Mouse (Mus musculus) heart, embryonic 13.5 days (tissue): ENCODE results near the gene Abhd14a. TPM values are rescaled to one million over a fixed set of nuclear protein-coding genes. Genes with fewer than 3 reads are reported as not detected.

Source experiments
- ATAC-seq: fragments of 200-750 bp; cut with Nextera tagmentation; 2 replicates; pipeline ENCODE4 v1.8.0; 2017; ENCODE audit warnings: moderate TSS enrichment; ENCODE audit not compliant: insufficient number of reproducible peaks, low FRiP score, low TSS enrichment; ENCODE audit errors: extremely low read depth
- H3K27ac ChIP-seq: fragments of 300-500 bp; sonication (generic); replicated peaks from 2 replicates; pipeline ENCODE4 v1.5.1; 2015; ENCODE audit warnings: moderate library complexity, mild to moderate bottlenecking, inconsistent platforms
- H3K27me3 ChIP-seq: fragments of 300-500 bp; sonication (generic); replicated peaks from 2 replicates; pipeline ENCODE4 v1.6.1; 2015; ENCODE audit warnings: mild to moderate bottlenecking, inconsistent platforms
- H3K36me3 ChIP-seq: fragments of 300-500 bp; sonication (generic); 2 replicates; pipeline ENCODE4 v1.6.1; 2015; ENCODE audit warnings: mild to moderate bottlenecking, inconsistent platforms
- H3K4me1 ChIP-seq: fragments of 300-500 bp; sonication (generic); 2 replicates; pipeline ENCODE4 v1.6.1; 2015; ENCODE audit warnings: inconsistent platforms
- H3K4me2 ChIP-seq: fragments of 300-500 bp; sonication (generic); 2 replicates; pipeline ENCODE4 v1.6.1; 2015; ENCODE audit warnings: inconsistent platforms, mild to moderate bottlenecking, moderate library complexity
- H3K4me3 ChIP-seq: fragments of 300-500 bp; sonication (generic); 2 replicates; pipeline ENCODE4 v1.5.1; 2015; ENCODE audit warnings: moderate library complexity, mild to moderate bottlenecking, inconsistent platforms
- H3K9ac ChIP-seq: fragments of 300-500 bp; sonication (generic); 2 replicates; pipeline ENCODE4 v1.6.1; 2015; ENCODE audit warnings: inconsistent platforms, mild to moderate bottlenecking, moderate library complexity
- H3K9me3 ChIP-seq: fragments of 300-500 bp; sonication (generic); 2 replicates; pipeline ENCODE4 v1.6.1; 2016; ENCODE audit warnings: inconsistent platforms
- WGBS: fragments of 180-500 bp; shearing (Covaris S2); methylation state at CpG from one replicate; pipeline ENCODE4 v1.1.7; 2015; ENCODE audit warnings: mixed read lengths; 5-methylcytosine and 5-hydroxymethylcytosine counted together
- polyA plus RNA-seq: library from polyadenylated mRNA; unstranded; fragments of >200 nt; fragmentation: Nextera tagmentation; extraction: Ambion mirVana; gene quantifications from 2 replicates; pipeline ENCODE4 v1.2.1, GENCODE M21; 2015

The Abhd14a gene
- polyA plus RNA-seq, 1 experiment from 2014 or later, result 44.8 TPM

DNA sequence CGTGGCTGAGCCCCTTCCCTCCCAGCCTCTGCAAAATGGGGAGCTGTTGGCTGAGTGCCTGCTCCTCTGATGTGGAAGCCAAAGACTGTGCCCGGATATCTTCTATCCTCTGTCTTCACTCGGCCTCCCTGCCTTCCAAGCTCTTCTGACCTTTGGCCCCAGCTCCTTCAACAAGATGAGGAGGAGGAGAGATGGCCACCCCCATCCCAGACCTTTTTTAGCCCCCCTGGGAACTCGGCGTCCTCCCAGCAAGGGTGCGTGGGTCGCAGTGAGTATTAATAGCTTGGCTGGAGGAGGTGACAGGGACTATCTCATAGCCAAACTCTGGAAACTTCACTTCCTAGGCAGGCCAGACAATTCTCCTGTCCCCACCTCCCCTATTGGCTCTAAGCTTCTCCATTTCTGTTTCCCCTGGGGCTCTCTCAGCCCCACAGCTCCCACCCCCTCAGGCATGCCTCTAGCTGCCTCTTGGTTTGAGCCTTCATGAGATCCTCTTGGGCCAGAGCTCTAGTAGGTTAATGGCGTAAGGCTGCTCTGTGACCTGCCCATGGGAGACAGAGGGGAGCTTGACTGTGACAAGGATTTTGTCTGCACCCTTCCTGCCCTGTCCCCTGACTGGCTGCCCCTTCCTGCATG, 40.9 kb downstream of the Abhd14a start:
- ATAC-seq, result peak; percentile 46; the same call in 1 of the 2 replicates
- no peaks in the 10 kb centered on the region; the same call in 1 of the 2 replicates for H3K27me3 ChIP-seq
- no peaks in the 10 kb centered on the region for H3K36me3 ChIP-seq

DNA sequence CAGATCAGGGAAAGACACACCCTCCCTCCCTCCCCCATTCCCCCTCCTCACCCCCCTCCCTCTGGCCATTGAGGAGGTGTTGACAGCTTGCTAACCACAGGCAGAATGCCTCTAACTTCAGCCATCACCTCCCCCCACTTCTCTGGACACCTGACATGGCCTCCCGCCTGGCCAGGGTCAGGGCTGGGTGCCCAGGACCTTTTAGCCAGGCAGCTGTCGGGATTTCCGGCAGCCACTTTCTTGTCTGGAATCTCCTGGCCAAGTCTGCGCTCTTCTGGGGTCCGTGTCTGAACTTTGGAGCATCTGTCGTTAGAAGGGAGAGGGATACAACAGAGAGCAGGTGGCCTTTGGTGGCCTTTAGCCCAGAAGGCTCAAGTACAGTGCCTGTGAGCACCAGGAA, 42.2 kb downstream of the Abhd14a start:
- H3K4me3 ChIP-seq, result no peak overlapping the region
- ATAC-seq, result peak; percentile 56; the same call in 1 of the 2 replicates
- H3K27me3 ChIP-seq, result no peaks in the 10 kb centered on the region
- no peak overlapping the region for H3K9ac ChIP-seq
- no peaks in the 10 kb centered on the region for H3K9me3 ChIP-seq
- H3K4me2 ChIP-seq, result 0 out of 2 replicates have a peak overlapping the region, but pooled peaks have one; percentile 1
- H3K4me1 ChIP-seq, result peaks cover 72% of the 10 kb centered on the region
- H3K36me3 ChIP-seq, result no peaks in the 10 kb centered on the region
- 7% methylated on average over 6 of the region's 6 CpGs for WGBS
- H3K27ac ChIP-seq, result peak overlapping the region; percentile 83

More for the DNA sequence above, 40.9 kb downstream of the Abhd14a start:
- H3K9ac ChIP-seq, result no peak overlapping the region
- peaks cover 80% of the 10 kb centered on the region for H3K4me1 ChIP-seq
- no peak overlapping the region for H3K4me3 ChIP-seq
- peak overlapping the region; percentile 83 for H3K27ac ChIP-seq
- 9% methylated on average over 8 of the region's 8 CpGs for WGBS
- peak overlapping the region; percentile 32 for H3K4me2 ChIP-seq
- H3K9me3 ChIP-seq, result no peaks in the 10 kb centered on the region

DNA sequence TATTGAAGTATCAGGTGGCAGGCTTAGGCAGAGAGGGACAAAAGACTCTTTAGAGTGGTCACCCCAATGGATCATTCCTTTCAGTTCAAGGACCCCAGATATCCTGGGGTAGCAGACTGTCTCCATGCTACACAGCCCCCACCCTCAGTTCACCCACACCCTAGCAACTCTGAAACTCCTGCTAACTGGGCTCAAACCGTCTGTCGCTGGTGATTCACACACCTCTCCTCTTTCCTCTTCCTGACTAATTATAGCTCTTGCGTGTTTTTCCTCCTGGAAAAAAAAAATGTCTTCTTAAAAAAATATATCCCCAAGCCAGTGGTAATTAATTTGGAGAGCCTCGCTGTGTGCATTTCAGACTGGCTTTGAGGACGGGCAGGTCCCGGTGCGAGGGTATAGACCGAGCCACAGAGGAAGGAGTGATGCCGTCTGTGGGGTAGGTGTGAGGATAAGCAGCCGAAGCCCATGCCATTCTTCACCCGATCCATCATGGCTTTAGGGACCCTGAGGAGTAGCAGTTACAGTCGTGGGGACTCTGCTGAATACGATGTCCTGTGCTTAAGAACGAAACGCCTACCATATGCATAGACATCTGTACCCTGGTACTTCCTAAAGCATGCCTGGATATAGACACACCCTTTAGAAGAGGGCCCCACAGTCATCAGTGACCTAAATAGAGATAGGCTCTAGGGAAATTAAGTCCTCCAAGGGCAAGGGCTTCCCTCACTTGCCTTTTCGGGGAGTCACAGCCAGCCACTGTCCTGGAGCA, 44.7 kb downstream of the Abhd14a start:
- Histone ChIP-seq H3K27ac (no peak overlapping the region), H3K27me3 (no peaks in the 10 kb centered on the region), H3K4me2 (no peak overlapping the region), H3K9me3 (no peaks in the 10 kb centered on the region), H3K36me3 (no peaks in the 10 kb centered on the region), H3K4me1 (peaks cover 73% of the 10 kb centered on the region), H3K9ac (no peak overlapping the region), H3K4me3 (no peak overlapping the region)
- 66% methylated on average over 16 of the region's 16 CpGs for WGBS
- ATAC-seq, result no peak

DNA sequence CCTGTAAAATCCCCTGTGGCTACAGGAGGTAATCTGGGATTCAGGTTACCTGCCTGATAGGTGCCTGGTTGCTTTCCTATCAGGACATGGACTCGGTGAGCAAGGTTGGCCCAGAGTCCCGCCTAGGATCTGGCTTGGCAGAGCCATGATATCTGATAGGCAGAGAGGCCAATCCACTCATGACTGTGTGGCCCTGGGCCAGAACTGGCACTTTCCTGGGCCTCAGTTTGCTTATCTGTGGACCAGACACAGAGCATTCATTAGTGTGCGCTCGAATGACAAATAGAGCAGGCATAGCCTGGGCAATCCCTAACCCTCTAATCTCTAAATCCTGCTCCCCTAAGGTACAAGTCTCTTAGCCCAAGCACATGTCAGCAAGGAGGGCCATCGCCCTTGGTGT, 45.3 kb downstream of the Abhd14a start:
- no peaks in the 10 kb centered on the region for H3K27me3 ChIP-seq
- no peaks in the 10 kb centered on the region for H3K36me3 ChIP-seq
- H3K9me3 ChIP-seq, result no peaks in the 10 kb centered on the region
- H3K9ac ChIP-seq, result no peak overlapping the region
- ATAC-seq, result no peak
- 50% methylated on average over 5 of the region's 5 CpGs for WGBS
- H3K27ac ChIP-seq, result no peak overlapping the region
- peaks cover 73% of the 10 kb centered on the region for H3K4me1 ChIP-seq
- H3K4me3 ChIP-seq, result no peak overlapping the region
- H3K4me2 ChIP-seq, result no peak overlapping the region

DNA sequence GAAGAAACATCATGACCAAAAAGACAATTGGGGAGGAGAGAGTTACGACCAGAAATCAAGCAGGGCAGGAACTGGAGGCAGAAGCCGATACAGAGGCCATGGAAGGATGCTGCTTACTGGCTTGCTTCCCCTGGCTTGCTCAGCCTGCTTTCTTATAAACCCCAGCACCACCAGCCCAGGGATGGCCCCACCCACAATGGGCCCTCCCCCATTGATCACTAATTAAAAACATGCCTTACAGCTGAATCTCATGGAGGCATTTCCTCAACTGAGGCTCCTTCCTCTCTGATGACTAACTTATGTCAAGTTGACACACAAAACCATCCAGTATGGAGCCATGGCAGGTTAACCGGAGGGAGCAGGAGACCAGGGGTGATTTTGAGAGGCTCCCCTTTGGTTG, 47.7 kb downstream of the Abhd14a start:
- 88% methylated on average over 3 of the region's 3 CpGs for WGBS
- Histone ChIP-seq H3K9me3 (no peaks in the 10 kb centered on the region), H3K9ac (no peak overlapping the region), H3K4me3 (no peak overlapping the region), H3K4me1 (peaks cover 57% of the 10 kb centered on the region), H3K4me2 (no peak overlapping the region), H3K27ac (no peak overlapping the region), H3K36me3 (no peaks in the 10 kb centered on the region), H3K27me3 (no peaks in the 10 kb centered on the region)
- ATAC-seq, result no peak

DNA sequence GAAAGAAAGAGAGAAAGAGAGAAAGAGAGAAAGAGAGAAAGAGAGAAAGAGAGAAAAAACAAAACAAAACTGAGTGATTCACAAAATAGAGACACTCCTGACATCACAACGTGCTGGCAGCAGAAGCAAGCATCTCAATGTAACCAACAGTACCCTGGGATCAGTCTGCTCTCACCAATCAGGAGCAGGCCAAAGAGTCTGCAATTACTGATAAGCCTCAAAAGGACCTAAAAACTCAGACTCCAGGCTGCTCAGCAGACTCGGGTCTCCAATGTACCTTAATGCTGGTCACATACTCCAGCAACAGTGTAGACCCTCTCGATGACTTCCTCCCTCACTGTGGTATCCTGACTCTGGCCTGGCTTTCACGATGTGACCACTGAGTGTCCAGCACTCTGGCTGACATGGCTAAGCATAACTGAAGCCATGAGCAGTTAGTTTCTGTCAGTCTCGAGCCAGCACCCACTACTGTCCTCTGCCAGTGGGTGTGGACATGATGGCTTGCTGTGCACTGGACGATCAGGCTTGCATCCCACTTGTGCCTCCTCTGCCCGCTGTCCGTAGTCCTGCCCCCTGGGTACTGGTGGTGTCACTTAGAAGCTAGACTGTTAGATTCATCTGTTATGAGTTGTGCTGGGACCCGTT, 48.7 kb downstream of the Abhd14a start:
- Histone ChIP-seq H3K4me3 (no peak overlapping the region), H3K27me3 (no peaks in the 10 kb centered on the region), H3K36me3 (no peaks in the 10 kb centered on the region), H3K27ac (no peak overlapping the region), H3K4me1 (peaks cover 62% of the 10 kb centered on the region), H3K9me3 (no peaks in the 10 kb centered on the region), H3K4me2 (no peak overlapping the region), H3K9ac (no peak overlapping the region)
- ATAC-seq, result no peak
- WGBS, result 56% methylated on average over 9 of the region's 9 CpGs

DNA sequence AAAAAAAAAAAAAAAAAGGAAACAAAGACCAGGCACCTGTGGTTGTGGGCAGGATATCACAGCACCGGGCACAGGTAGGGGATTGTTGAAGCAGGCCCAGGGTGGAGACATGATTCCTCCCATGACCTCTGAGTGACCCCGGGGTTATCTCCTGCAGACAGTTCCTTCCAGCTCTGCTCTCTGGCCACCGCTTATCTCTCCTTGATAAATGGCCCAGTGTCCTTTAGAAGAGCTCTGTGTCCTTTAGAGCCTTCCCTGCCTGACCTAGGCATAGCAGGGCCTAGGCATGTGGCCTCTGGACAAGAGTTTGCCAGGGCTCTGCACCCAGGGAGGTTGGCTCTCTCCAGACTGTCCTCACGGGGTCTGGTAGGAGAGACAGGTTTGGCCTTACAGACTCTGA, 49.7 kb downstream of the Abhd14a start:
- H3K4me1 ChIP-seq, result peaks cover 62% of the 10 kb centered on the region
- H3K4me3 ChIP-seq, result no peak overlapping the region
- no peaks in the 10 kb centered on the region for H3K9me3 ChIP-seq
- H3K36me3 ChIP-seq, result no peaks in the 10 kb centered on the region
- no peaks in the 10 kb centered on the region for H3K27me3 ChIP-seq
- 0 out of 2 replicates have a peak overlapping the region, but pooled peaks have one; percentile 18 for H3K4me2 ChIP-seq
- 16% methylated on average over 4 of the region's 4 CpGs for WGBS
- peak overlapping the region; percentile 73 for H3K27ac ChIP-seq
- no peak for ATAC-seq
- no peak overlapping the region; the same call in 1 of the 2 replicates for H3K9ac ChIP-seq

DNA sequence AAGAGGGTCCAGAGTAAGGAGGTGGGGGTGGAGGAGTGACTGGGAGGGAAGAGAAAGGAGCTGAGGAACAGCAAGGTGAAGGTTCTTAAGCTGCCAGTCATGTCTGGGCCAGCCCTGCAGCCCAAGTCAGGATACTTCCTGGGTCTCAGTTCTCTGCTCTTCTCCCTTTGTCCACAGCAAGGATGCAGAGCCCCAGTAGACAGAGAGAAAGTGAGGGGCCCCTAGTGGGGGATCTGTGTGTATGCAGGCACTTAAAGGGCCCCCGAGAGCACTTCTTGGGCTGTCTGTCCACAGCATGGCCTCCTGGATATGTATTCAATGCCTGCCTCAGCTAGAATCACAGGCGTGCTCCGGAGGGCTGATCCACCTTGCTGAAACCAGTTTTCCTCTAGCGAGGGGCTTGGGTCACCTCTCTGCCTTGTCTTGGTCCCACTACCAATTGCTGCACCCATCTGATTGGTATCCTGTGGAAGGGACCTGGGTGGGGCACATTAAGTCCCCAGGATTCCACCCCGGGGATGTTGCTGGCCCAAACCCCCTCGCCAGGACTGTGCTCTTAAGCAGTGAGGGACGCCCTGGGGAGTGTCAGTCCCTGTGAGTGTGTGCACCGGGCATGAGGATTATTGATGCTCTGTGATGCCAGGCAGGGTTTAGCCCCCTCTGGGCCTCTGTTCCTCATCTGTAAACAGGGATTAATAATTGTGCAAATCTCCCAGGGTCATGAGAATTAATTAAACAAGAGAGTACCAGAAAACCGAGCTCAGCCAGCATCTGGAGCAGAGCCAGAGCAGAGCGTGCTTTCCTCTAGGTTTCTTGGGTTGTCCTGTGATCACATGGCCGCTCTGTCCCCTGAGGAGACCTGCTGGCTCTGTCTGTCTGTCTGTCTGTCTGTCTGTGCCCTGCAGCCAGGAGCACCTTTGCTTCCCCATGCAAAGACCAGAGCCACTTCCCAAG, 52.6 kb downstream of the Abhd14a start:
- Histone ChIP-seq H3K9me3 (no peaks in the 10 kb centered on the region), H3K9ac (peak overlapping the region; percentile 39; the same call in 1 of the 2 replicates), H3K4me1 (peaks cover 64% of the 10 kb centered on the region), H3K27ac (no peak overlapping the region), H3K4me2 (no peak overlapping the region), H3K36me3 (no peaks in the 10 kb centered on the region), H3K4me3 (no peak overlapping the region), H3K27me3 (no peaks in the 10 kb centered on the region)
- WGBS, result 51% methylated on average over 11 of the region's 11 CpGs
- ATAC-seq, result no peak

DNA sequence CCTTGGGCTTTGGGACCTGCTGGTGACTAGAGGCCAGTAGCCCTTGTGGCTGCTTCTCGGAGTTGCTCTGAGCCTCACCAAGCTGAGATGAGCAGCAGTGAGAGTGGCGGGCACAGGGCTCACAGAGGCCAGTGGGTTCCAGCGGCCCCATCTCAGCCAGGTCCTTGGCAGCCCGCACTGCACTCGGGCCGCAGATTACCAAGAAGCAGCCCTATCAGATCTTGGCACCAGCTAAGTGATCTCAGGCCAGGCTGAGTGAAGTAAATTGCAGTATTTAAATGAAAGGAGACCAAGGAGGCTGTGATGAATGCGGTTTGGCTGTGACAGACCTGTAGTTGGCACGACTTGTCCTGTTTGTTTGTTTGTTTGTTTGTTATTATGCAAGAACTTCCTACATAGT, 53.9 kb downstream of the Abhd14a start:
- Histone ChIP-seq H3K4me2 (no peak overlapping the region), H3K27me3 (no peaks in the 10 kb centered on the region), H3K4me3 (no peak overlapping the region), H3K9me3 (0 out of 2 replicates have a peak, but pooled peaks cover 10% of the 10 kb centered on the region), H3K27ac (no peak overlapping the region), H3K36me3 (no peaks in the 10 kb centered on the region), H3K9ac (no peak overlapping the region), H3K4me1 (peaks cover 57% of the 10 kb centered on the region)
- no peak for ATAC-seq
- WGBS, result 70% methylated on average over 8 of the region's 8 CpGs

DNA sequence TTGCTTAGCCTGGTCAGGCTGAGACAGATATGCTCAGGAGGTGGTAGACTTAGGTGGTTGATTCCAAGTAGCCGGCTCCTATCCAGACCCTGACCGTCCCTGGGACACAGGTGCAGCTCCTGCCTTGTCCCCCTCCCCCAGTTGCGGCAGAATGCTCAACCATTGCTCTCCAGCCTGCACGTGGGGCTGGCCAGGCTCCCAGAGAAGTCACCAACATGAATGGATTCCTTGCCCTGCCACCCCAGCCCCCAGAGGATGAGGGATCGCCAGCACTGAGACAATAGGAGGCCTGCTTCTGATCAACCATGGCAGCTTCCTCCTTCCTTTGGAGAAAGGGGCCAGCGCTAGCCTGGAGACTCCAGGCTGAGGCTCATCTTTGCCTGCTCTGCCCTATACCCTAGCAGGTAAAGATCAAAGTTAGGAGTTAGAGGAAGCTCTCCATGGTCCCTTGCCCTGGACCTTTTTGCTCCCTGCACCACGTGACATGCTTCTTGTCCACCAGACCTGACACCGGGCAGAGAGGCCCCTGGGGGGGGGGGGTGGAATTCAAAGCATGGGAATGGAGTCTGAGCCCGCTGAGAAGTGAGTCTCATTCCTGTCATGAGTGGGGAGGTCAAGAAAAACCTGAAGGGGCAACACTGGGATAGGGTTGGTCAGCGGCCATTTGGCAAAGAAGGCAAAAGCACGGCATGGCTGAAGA, 54.5 kb downstream of the Abhd14a start:
- H3K27me3 ChIP-seq, result no peaks in the 10 kb centered on the region
- H3K27ac ChIP-seq, result 0 out of 2 replicates have a peak overlapping the region, but pooled peaks have one; percentile 29
- WGBS, result 55% methylated on average over 11 of the region's 11 CpGs
- peaks cover 54% of the 10 kb centered on the region for H3K4me1 ChIP-seq
- H3K4me3 ChIP-seq, result no peak overlapping the region
- H3K4me2 ChIP-seq, result no peak overlapping the region
- H3K9ac ChIP-seq, result no peak overlapping the region
- no peak for ATAC-seq
- 0 out of 2 replicates have a peak, but pooled peaks cover 10% of the 10 kb centered on the region for H3K9me3 ChIP-seq
- no peaks in the 10 kb centered on the region for H3K36me3 ChIP-seq
